Mouse (Mus musculus) ES-E14 (cell line): Measurements from ENCODE around the gene Ripor2. TPM values are rescaled to one million over a fixed set of nuclear protein-coding genes. Genes with fewer than 3 reads are reported as not detected.

ENCODE experiments used
- DNase-seq: peaks from one replicate; pipeline ENCODE4 v3.0.0-alpha.2; 2013; ENCODE audit warnings: low read depth, low spot score
- H3K27ac ChIP-seq: 2 replicates; pipeline ENCODE4 v1.5.1; 2012; ENCODE audit warnings: low read depth, mild to moderate bottlenecking, low read length, moderate library complexity, mixed read lengths; ENCODE audit not compliant: poor library complexity, insufficient read depth, severe bottlenecking
- H3K36me3 ChIP-seq: 2 replicates; pipeline ENCODE4 v1.6.1; 2012; ENCODE audit warnings: mild to moderate bottlenecking, low read length, moderate library complexity, mixed read lengths; ENCODE audit not compliant: control insufficient read depth, poor library complexity, insufficient read depth, severe bottlenecking
- H3K4me1 ChIP-seq, 2 experiments: fragments of 150-350 bp in 1 of 2; sonication (generic) in 1 of 2; 2 replicates each; pipeline ENCODE4 v1.6.1; 2012; ENCODE audit warnings: low read length in 2 of 2, mild to moderate bottlenecking in 1 of 2, mixed read lengths in 1 of 2; ENCODE audit not compliant: control insufficient read depth in 2 of 2, insufficient read depth in 2 of 2, poor library complexity in 1 of 2
- H3K4me3 ChIP-seq, 2 experiments: fragments of 150-350 bp in 1 of 2; sonication (generic) in 1 of 2; 2 replicates each; pipeline ENCODE4 v1.5.1; 2012; ENCODE audit warnings: low read length in 2 of 2, low read depth in 1 of 2, mild to moderate bottlenecking in 1 of 2, mixed read lengths in 1 of 2; ENCODE audit not compliant: insufficient read depth in 1 of 2, poor library complexity in 1 of 2, severe bottlenecking in 1 of 2
- H3K9ac ChIP-seq: 2 replicates; pipeline ENCODE4 v1.6.1; 2012; ENCODE audit warnings: low read depth, mild to moderate bottlenecking, low read length, mixed read lengths; ENCODE audit not compliant: poor library complexity, insufficient read depth, severe bottlenecking
- H3K9me3 ChIP-seq: fragments of 150-350 bp; sonication (generic); 2 replicates; pipeline ENCODE4 v1.6.1; 2012; ENCODE audit warnings: low read depth, mild to moderate bottlenecking, low read length; ENCODE audit not compliant: control insufficient read depth, insufficient read depth
- CHD2 ChIP-seq: IDR thresholded peaks from 2 replicates; pipeline ENCODE4 v1.6.1; 2014; ENCODE audit warnings: mild to moderate bottlenecking, low read depth, low read length, inconsistent platforms
- HCFC1 ChIP-seq: IDR thresholded peaks from 2 replicates; pipeline ENCODE4 v1.6.1; 2012; ENCODE audit warnings: low read length, inconsistent platforms, borderline replicate concordance; ENCODE audit not compliant: insufficient read depth
- MAFK ChIP-seq: IDR thresholded peaks from 2 replicates; pipeline ENCODE4 v1.6.1; 2014; ENCODE audit warnings: mild to moderate bottlenecking, low read depth, low read length, inconsistent platforms; ENCODE audit not compliant: insufficient read depth
- ZC3H11A ChIP-seq: IDR thresholded peaks from 2 replicates; pipeline ENCODE4 v1.6.1; 2012; ENCODE audit warnings: low read depth, mild to moderate bottlenecking, inconsistent platforms, low read length, borderline replicate concordance
- ZNF384 ChIP-seq: IDR thresholded peaks from 2 replicates; pipeline ENCODE4 v1.6.1; 2012; ENCODE audit warnings: low read depth, low read length, inconsistent platforms
- in situ Hi-C, 2 experiments: fragments of 600-800 bp; cut with MboI; formaldehyde crosslinking; loops; one replicate each; pipeline ENCODE4 v1.15.1; 2025; ENCODE audit warnings: low sequenced_read_pairs in 2 of 2, inconsistent platforms in 1 of 2; ENCODE audit not compliant: unreplicated experiment in 2 of 2
- total RNA-seq: library from RNA; depleted of rRNA; stranded (reverse); fragments of 300-350 nt; gene quantifications from 2 replicates; pipeline ENCODE4 v1.2.3, GENCODE M21; 2012

Ripor2 gene
- total RNA-seq, 1 experiment: 0.71 TPM

- Histone ChIP-seq H3K9me3 (no peaks in the 10 kb centered on the region), H3K9ac (no peak overlapping the region), H3K27ac (no peak overlapping the region), H3K36me3 (no peaks in the 10 kb centered on the region), H3K4me3 (no peak overlapping the region), H3K4me1 (no peaks in the 10 kb centered on the region)
- in situ Hi-C loops: no loop called here
- no peak for DNase-seq
- no peak for TF ChIP-seq CHD2
- no peak for TF ChIP-seq ZC3H11A
- TF ChIP-seq MAFK: no peak
- no peak for TF ChIP-seq HCFC1
- no peak for TF ChIP-seq ZNF384
These were observed 31.0 kb downstream of the Ripor2 start for GRCm38 (mm10) chr13:24613031-24613430.

DNA sequence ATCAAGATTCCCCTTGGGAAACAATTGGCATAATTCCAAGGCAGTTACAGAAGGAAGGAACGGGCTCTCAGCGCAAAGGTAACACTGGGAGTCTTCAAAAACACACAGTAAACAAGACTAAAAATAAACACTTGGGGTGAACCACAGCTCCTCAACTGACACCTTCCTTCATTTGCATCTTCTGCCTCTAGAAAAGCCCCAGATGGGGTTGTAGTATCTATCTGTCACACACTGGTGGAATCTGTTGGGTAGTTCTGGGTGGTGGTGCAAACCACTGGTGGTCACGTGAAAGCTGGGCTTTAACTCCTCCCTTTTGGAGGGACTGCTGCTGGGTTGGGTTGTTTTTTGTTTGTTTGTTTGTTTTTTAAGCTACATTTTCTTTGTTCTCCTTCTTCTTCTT lies 31.4 kb downstream of the Ripor2 start:
- no peaks in the 10 kb centered on the region for H3K9me3 ChIP-seq
- no peak for TF ChIP-seq CHD2
- TF ChIP-seq ZC3H11A: no peak
- TF ChIP-seq HCFC1: no peak
- TF ChIP-seq MAFK: no peak
- no peak for TF ChIP-seq ZNF384
- in situ Hi-C loops: no loop called here

GRCm38 (mm10) chr13:24613927-24614780 lies 32.2 kb downstream of the Ripor2 start:
- TF ChIP-seq MAFK: no peak
- TF ChIP-seq HCFC1: no peak
- no peak for TF ChIP-seq CHD2
- TF ChIP-seq ZNF384: 0 out of 2 replicates have a peak, but pooled peaks have one; percentile 18
- TF ChIP-seq ZC3H11A: no peak
- no peak overlapping the region for H3K4me3 ChIP-seq
- no peaks in the 10 kb centered on the region for H3K36me3 ChIP-seq
- H3K4me1 ChIP-seq: no peaks in the 10 kb centered on the region
- no peak overlapping the region for H3K9ac ChIP-seq
- in situ Hi-C loops: no loop called here
- no peak overlapping the region for H3K27ac ChIP-seq
- no peak for DNase-seq
- no peaks in the 10 kb centered on the region for H3K9me3 ChIP-seq

More for the DNA sequence above, 31.4 kb downstream of the Ripor2 start:
- no peak for DNase-seq
- no peaks in the 10 kb centered on the region for H3K36me3 ChIP-seq
- no peak overlapping the region for H3K27ac ChIP-seq
- H3K4me1 ChIP-seq: no peaks in the 10 kb centered on the region
- no peak overlapping the region for H3K4me3 ChIP-seq
- H3K9ac ChIP-seq: no peak overlapping the region

- no peak overlapping the region for H3K9ac ChIP-seq
- TF ChIP-seq ZNF384 (no peak), CHD2 (no peak), HCFC1 (no peak), ZC3H11A (peak; percentile 20; the same call in 1 of the 2 replicates), MAFK (no peak)
- H3K9me3 ChIP-seq: no peaks in the 10 kb centered on the region
- H3K4me3 ChIP-seq: no peak overlapping the region
- in situ Hi-C loops: no loop called here
- H3K36me3 ChIP-seq: no peaks in the 10 kb centered on the region
- no peaks in the 10 kb centered on the region for H3K4me1 ChIP-seq
- DNase-seq: no peak
- H3K27ac ChIP-seq: no peak overlapping the region
These were observed 34.1 kb downstream of the Ripor2 start for GRCm38 (mm10) chr13:24615921-24616565.
